Mouse (Mus musculus): ENCODE results near the gene Tbl1x.
A peak's percentile ranks its signal among the peaks of the same experiment; 100 is the strongest.
"Not testable (repeated sequence)": the region's sequence is repeated elsewhere in the genome, so short reads cannot be mapped to it uniquely, and the experiment has no call there.

The Tbl1x gene

GRCm38 (mm10) chrX:77510371-77511300, at the start of gene Tbl1x:
Gene Tbl1x (plus strand): TSS chrX:77511013.
- ATAC-seq (ENCODE audit: low TSS enrichment) = peak; percentile 51

- ATAC-seq (ENCODE audit: low TSS enrichment) = no peak
These were observed 41.6 kb upstream of the Tbl1x start for GRCm38 (mm10) chrX:77469216-77469615.

- ATAC-seq (ENCODE audit: low TSS enrichment) = no peak
These were observed 38.0 kb upstream of the Tbl1x start for GRCm38 (mm10) chrX:77472858-77473257.

- ATAC-seq (ENCODE audit: low TSS enrichment) = no peak
These were observed 37.3 kb upstream of the Tbl1x start for GRCm38 (mm10) chrX:77473511-77473910.

- no peak for ATAC-seq (ENCODE audit: low TSS enrichment)
These were observed 36.3 kb upstream of the Tbl1x start for GRCm38 (mm10) chrX:77474551-77474950.

- ATAC-seq (ENCODE audit: low TSS enrichment) = peak; percentile 82
These were observed 33.3 kb upstream of the Tbl1x start for GRCm38 (mm10) chrX:77477526-77477925.

GRCm38 (mm10) chrX:77487922-77488799, 22.7 kb upstream of the Tbl1x start:
- ATAC-seq (ENCODE audit: low TSS enrichment) = peak; percentile 82

GRCm38 (mm10) chrX:77490127-77490526, 20.7 kb upstream of the Tbl1x start:
- ATAC-seq (ENCODE audit: low TSS enrichment) = no peak

- peak; percentile 67 for ATAC-seq (ENCODE audit: low TSS enrichment)
These were observed 1.7 kb upstream of the Tbl1x start for GRCm38 (mm10) chrX:77509149-77509548.

- ATAC-seq (ENCODE audit: low TSS enrichment) = peak; percentile 20; the same call in 1 of the 2 replicates
These were observed 1.0 kb upstream of the Tbl1x start for GRCm38 (mm10) chrX:77509776-77510175.

GRCm38 (mm10) chrX:77511301-77511993, 634 bp downstream of the Tbl1x start:
- ATAC-seq (ENCODE audit: low TSS enrichment) = peak; percentile 32

GRCm38 (mm10) chrX:77511994-77512485, 1.2 kb downstream of the Tbl1x start:
- no peak for ATAC-seq (ENCODE audit: low TSS enrichment)

- ATAC-seq (ENCODE audit: low TSS enrichment) = no peak
These were observed 6.7 kb downstream of the Tbl1x start for GRCm38 (mm10) chrX:77517274-77518085.

- ATAC-seq (ENCODE audit: low TSS enrichment) = no peak
These were observed 8.1 kb downstream of the Tbl1x start for GRCm38 (mm10) chrX:77518929-77519328.

GRCm38 (mm10) chrX:77522842-77523375, 12.1 kb downstream of the Tbl1x start:
- no peak for ATAC-seq (ENCODE audit: low TSS enrichment)

GRCm38 (mm10) chrX:77525179-77525578, 14.4 kb downstream of the Tbl1x start:
- no peak for ATAC-seq (ENCODE audit: low TSS enrichment)

- no peak for ATAC-seq (ENCODE audit: low TSS enrichment)
These were observed 17.6 kb downstream of the Tbl1x start for GRCm38 (mm10) chrX:77528401-77528800.

GRCm38 (mm10) chrX:77530997-77531396, 20.2 kb downstream of the Tbl1x start:
- ATAC-seq (ENCODE audit: low TSS enrichment) = no peak

- ATAC-seq (ENCODE audit: low TSS enrichment) = peak; percentile 57; the same call in 1 of the 2 replicates
These were observed 23.1 kb downstream of the Tbl1x start for GRCm38 (mm10) chrX:77533922-77534321.

GRCm38 (mm10) chrX:77539770-77540169, 29.0 kb downstream of the Tbl1x start:
- not testable (repeated sequence) for ATAC-seq (ENCODE audit: low TSS enrichment)
